Mouse (Mus musculus): ENCODE data around the gene Msi2. TPM values are rescaled to one million over a fixed set of nuclear protein-coding genes. Genes with fewer than 3 reads are reported as not detected.
A peak's percentile ranks its signal among the peaks of the same experiment; 100 is the strongest.

The Msi2 gene
- total and polyA plus RNA-seq, 3 experiments = 36.5 to 197 (median 144) TPM

- H3K27me3 ChIP-seq (ENCODE audit: insufficient read depth, low read length) = no peaks in the 10 kb centered on the region
- H3K4me1 ChIP-seq (ENCODE audit: insufficient read depth, low read depth, low read length) = peaks cover 69% of the 10 kb centered on the region
- TF ChIP-seq GATA1 (IDR thresholded peaks at IDR 0.05; ENCODE audit: borderline replicate concordance, low read length) (no peak), GATA2 (IDR thresholded peaks at IDR 0.05; ENCODE audit: borderline replicate concordance, low read depth, low read length) (no peak), CTCF (IDR thresholded peaks at IDR 0.05; ENCODE audit: low read depth, low read length) (no peak), POLR2AphosphoS5 (IDR thresholded peaks at IDR 0.05; ENCODE audit: insufficient replicate concordance, low read depth, low read length) (no peak), TAL1 (conservative IDR thresholded peaks at IDR 0.05; ENCODE audit: low read depth, low read length) (no peak)
- no peak for ATAC-seq (ENCODE audit: extremely low read depth, insufficient number of reproducible peaks, low FRiP score, poor library complexity, severe bottlenecking)
- H3K9me3 ChIP-seq (replicated peaks) = no peaks in the 10 kb centered on the region
- no peak overlapping the region for H3K4me3 ChIP-seq (ENCODE audit: low read depth, low read length)
- peaks cover 57% of the 10 kb centered on the region for H3K36me3 ChIP-seq (replicated peaks)
- no peak for DNase-seq (ENCODE audit: low spot score)
These were observed 159.6 kb downstream of the Msi2 start for GRCm38 (mm10) chr11:88558731-88559130.

- Histone ChIP-seq H3K4me1 (ENCODE audit: insufficient read depth, low read depth, low read length) (peaks cover 76% of the 10 kb centered on the region), H3K36me3 (replicated peaks) (peaks cover 57% of the 10 kb centered on the region), H3K4me3 (ENCODE audit: low read depth, low read length) (no peak overlapping the region), H3K9me3 (replicated peaks) (no peaks in the 10 kb centered on the region), H3K27me3 (ENCODE audit: insufficient read depth, low read length) (no peaks in the 10 kb centered on the region)
- TF ChIP-seq POLR2AphosphoS5 (IDR thresholded peaks at IDR 0.05; ENCODE audit: insufficient replicate concordance, low read depth, low read length) = no peak
- no peak for TF ChIP-seq GATA2 (IDR thresholded peaks at IDR 0.05; ENCODE audit: borderline replicate concordance, low read depth, low read length)
- TF ChIP-seq GATA1 (IDR thresholded peaks at IDR 0.05; ENCODE audit: borderline replicate concordance, low read length) = no peak
- no peak for TF ChIP-seq CTCF (IDR thresholded peaks at IDR 0.05; ENCODE audit: low read depth, low read length)
- no peak for TF ChIP-seq TAL1 (conservative IDR thresholded peaks at IDR 0.05; ENCODE audit: low read depth, low read length)
- DNase-seq (ENCODE audit: low spot score) (no peak), ATAC-seq (ENCODE audit: extremely low read depth, insufficient number of reproducible peaks, low FRiP score, poor library complexity, severe bottlenecking) (no peak)
These were observed 160.3 kb downstream of the Msi2 start for GRCm38 (mm10) chr11:88557828-88558580.

GRCm38 (mm10) chr11:88557116-88557768 is 161.1 kb downstream of the Msi2 start:
- H3K9me3 ChIP-seq (replicated peaks) = no peaks in the 10 kb centered on the region
- DNase-seq (ENCODE audit: low spot score) = no peak
- TF ChIP-seq CTCF (IDR thresholded peaks at IDR 0.05; ENCODE audit: low read depth, low read length) (no peak), POLR2AphosphoS5 (IDR thresholded peaks at IDR 0.05; ENCODE audit: insufficient replicate concordance, low read depth, low read length) (no peak)
- H3K27me3 ChIP-seq (ENCODE audit: insufficient read depth, low read length) = no peaks in the 10 kb centered on the region
- H3K4me1 ChIP-seq (ENCODE audit: insufficient read depth, low read depth, low read length) = peaks cover 83% of the 10 kb centered on the region
- ATAC-seq (ENCODE audit: extremely low read depth, insufficient number of reproducible peaks, low FRiP score, poor library complexity, severe bottlenecking) = no peak
- H3K36me3 ChIP-seq (replicated peaks) = peaks cover 57% of the 10 kb centered on the region
- no peak overlapping the region; the same call in 1 of the 2 replicates for H3K4me3 ChIP-seq (ENCODE audit: low read depth, low read length)

GRCm38 (mm10) chr11:88555902-88556549 is 162.3 kb downstream of the Msi2 start:
- ATAC-seq (ENCODE audit: extremely low read depth, insufficient number of reproducible peaks, low FRiP score, poor library complexity, severe bottlenecking) (no peak), DNase-seq (ENCODE audit: low spot score) (no peak)
- Histone ChIP-seq H3K27me3 (ENCODE audit: insufficient read depth, low read length) (no peaks in the 10 kb centered on the region), H3K4me1 (ENCODE audit: insufficient read depth, low read depth, low read length) (peaks cover 90% of the 10 kb centered on the region), H3K4me3 (ENCODE audit: low read depth, low read length) (peak overlapping the region; percentile 40; the same call in 1 of the 2 replicates), H3K36me3 (replicated peaks) (peaks cover 56% of the 10 kb centered on the region), H3K9me3 (replicated peaks) (no peaks in the 10 kb centered on the region)
- TF ChIP-seq POLR2AphosphoS5 (IDR thresholded peaks at IDR 0.05; ENCODE audit: insufficient replicate concordance, low read depth, low read length) = no peak

GRCm38 (mm10) chr11:88555232-88555818 is 163.0 kb downstream of the Msi2 start:
- peak; percentile 80 for DNase-seq (ENCODE audit: low spot score)
- Histone ChIP-seq H3K4me1 (ENCODE audit: insufficient read depth, low read depth, low read length) (peaks cover 94% of the 10 kb centered on the region), H3K27me3 (ENCODE audit: insufficient read depth, low read length) (no peaks in the 10 kb centered on the region), H3K4me3 (ENCODE audit: low read depth, low read length) (peak overlapping the region; percentile 57; the same call in 1 of the 2 replicates), H3K9me3 (replicated peaks) (no peaks in the 10 kb centered on the region), H3K36me3 (replicated peaks) (peaks cover 56% of the 10 kb centered on the region)
- TF ChIP-seq POLR2AphosphoS5 (IDR thresholded peaks at IDR 0.05; ENCODE audit: insufficient replicate concordance, low read depth, low read length) (no peak), TAL1 (conservative IDR thresholded peaks at IDR 0.05; ENCODE audit: low read depth, low read length) (peak; percentile 81)
- ATAC-seq (ENCODE audit: extremely low read depth, insufficient number of reproducible peaks, low FRiP score, poor library complexity, severe bottlenecking) = peak; percentile 36

GRCm38 (mm10) chr11:88553521-88554310 is 164.6 kb downstream of the Msi2 start:
- H3K27me3 ChIP-seq (ENCODE audit: insufficient read depth, low read length) = no peaks in the 10 kb centered on the region
- peaks cover 94% of the 10 kb centered on the region for H3K4me1 ChIP-seq (ENCODE audit: insufficient read depth, low read depth, low read length)
- peak; percentile 37 for ATAC-seq (ENCODE audit: extremely low read depth, insufficient number of reproducible peaks, low FRiP score, poor library complexity, severe bottlenecking)
- no peaks in the 10 kb centered on the region for H3K9me3 ChIP-seq (replicated peaks)
- TF ChIP-seq GATA1 (IDR thresholded peaks at IDR 0.05; ENCODE audit: borderline replicate concordance, low read length) (no peak), TAL1 (conservative IDR thresholded peaks at IDR 0.05; ENCODE audit: low read depth, low read length) (peak; percentile 70), GATA2 (IDR thresholded peaks at IDR 0.05; ENCODE audit: borderline replicate concordance, low read depth, low read length) (no peak), POLR2AphosphoS5 (IDR thresholded peaks at IDR 0.05; ENCODE audit: insufficient replicate concordance, low read depth, low read length) (no peak), CTCF (IDR thresholded peaks at IDR 0.05; ENCODE audit: low read depth, low read length) (no peak)
- DNase-seq (ENCODE audit: low spot score) = peak; percentile 57
- peak overlapping the region; percentile 57; the same call in 1 of the 2 replicates for H3K4me3 ChIP-seq (ENCODE audit: low read depth, low read length)
- H3K36me3 ChIP-seq (replicated peaks) = peaks cover 58% of the 10 kb centered on the region
